Mouse (Mus musculus) limb, embryonic 12.5 days (tissue): ENCODE results near the gene Abtb1. TPM values are rescaled to one million over a fixed set of nuclear protein-coding genes. Genes with fewer than 3 reads are reported as not detected.

Experiments
- ATAC-seq: fragments of 200-750 bp; cut with Nextera tagmentation; 2 replicates; pipeline ENCODE4 v1.8.0; 2017; ENCODE audit warnings: low read depth, moderate TSS enrichment; ENCODE audit not compliant: insufficient number of reproducible peaks, insufficient read depth, low FRiP score, low TSS enrichment
- H3K27ac ChIP-seq: fragments of 300-500 bp; sonication (generic); 2 replicates; pipeline ENCODE4 v1.5.1; 2016; ENCODE audit warnings: mild to moderate bottlenecking, moderate library complexity
- H3K27me3 ChIP-seq: fragments of 300-500 bp; sonication (generic); 2 replicates; pipeline ENCODE4 v1.6.1; 2016; ENCODE audit warnings: mild to moderate bottlenecking, moderate library complexity
- H3K36me3 ChIP-seq: fragments of 300-500 bp; sonication (generic); 2 replicates; pipeline ENCODE4 v1.6.1; 2016; ENCODE audit warnings: mild to moderate bottlenecking, moderate library complexity
- H3K4me1 ChIP-seq: fragments of 300-500 bp; sonication (generic); replicated peaks from 2 replicates; pipeline ENCODE4 v1.6.1; 2016
- H3K4me2 ChIP-seq: fragments of 300-500 bp; sonication (generic); 2 replicates; pipeline ENCODE4 v1.6.1; 2016; ENCODE audit warnings: mild to moderate bottlenecking, moderate library complexity
- H3K4me3 ChIP-seq: fragments of 300-500 bp; sonication (generic); replicated peaks from 2 replicates; pipeline ENCODE4 v1.5.1; 2016; ENCODE audit warnings: mild to moderate bottlenecking
- H3K9ac ChIP-seq: fragments of 300-500 bp; sonication (generic); replicated peaks from 2 replicates; pipeline ENCODE4 v1.6.1; 2016; ENCODE audit warnings: mild to moderate bottlenecking, moderate library complexity
- H3K9me3 ChIP-seq: fragments of 300-500 bp; sonication (generic); 2 replicates; pipeline ENCODE4 v1.6.1; 2016; ENCODE audit warnings: mild to moderate bottlenecking, moderate library complexity
- WGBS: fragments of 180-500 bp; shearing (Covaris S2); methylation state at CpG from one replicate; pipeline ENCODE4 v1.1.7; 2016; 5-methylcytosine and 5-hydroxymethylcytosine counted together
- polyA plus RNA-seq: library from polyadenylated mRNA; unstranded; fragments of >200 nt; fragmentation: Nextera tagmentation; extraction: Ambion mirVana; gene quantifications from 2 replicates; pipeline ENCODE4 v1.2.1, GENCODE M21; 2016

The Abtb1 gene
- polyA plus RNA-seq, 1 experiment from 2014 or later = 24.6 TPM

GRCm38 (mm10) chr6:88839135-88839970 lies 2.4 kb downstream of the Abtb1 start:
- Histone ChIP-seq H3K4me1 (peaks cover 17% of the 10 kb centered on the region), H3K36me3 (peaks cover 41% of the 10 kb centered on the region), H3K27ac (no peak overlapping the region), H3K4me2 (no peak overlapping the region), H3K4me3 (no peak overlapping the region), H3K9ac (no peak overlapping the region), H3K9me3 (no peaks in the 10 kb centered on the region), H3K27me3 (no peaks in the 10 kb centered on the region)
- WGBS = 82% methylated on average over 26 of the region's 26 CpGs
- no peak for ATAC-seq

- no peak for ATAC-seq
- Histone ChIP-seq H3K4me3 (no peak overlapping the region), H3K4me1 (peaks cover 17% of the 10 kb centered on the region), H3K27me3 (no peaks in the 10 kb centered on the region), H3K4me2 (no peak overlapping the region), H3K9ac (no peak overlapping the region), H3K9me3 (no peaks in the 10 kb centered on the region), H3K27ac (no peak overlapping the region), H3K36me3 (peaks cover 41% of the 10 kb centered on the region)
- 87% methylated on average over 10 of the region's 10 CpGs for WGBS
Observed at GRCm38 (mm10) chr6:88838613-88839012, 3.2 kb downstream of the Abtb1 start.

- ATAC-seq = no peak
- no peaks in the 10 kb centered on the region for H3K27me3 ChIP-seq
- no peak overlapping the region for H3K9ac ChIP-seq
- WGBS = 88% methylated on average over 12 of the region's 12 CpGs
- H3K27ac ChIP-seq = no peak overlapping the region
- H3K9me3 ChIP-seq = no peaks in the 10 kb centered on the region
- peaks cover 41% of the 10 kb centered on the region for H3K36me3 ChIP-seq
- no peak overlapping the region for H3K4me2 ChIP-seq
- H3K4me1 ChIP-seq = peaks cover 11% of the 10 kb centered on the region
- H3K4me3 ChIP-seq = no peak overlapping the region
Observed at GRCm38 (mm10) chr6:88837999-88838398, 3.8 kb downstream of the Abtb1 start.

GRCm38 (mm10) chr6:88836178-88836819 lies 5.5 kb downstream of the Abtb1 start:
- Histone ChIP-seq H3K4me3 (no peak overlapping the region), H3K4me2 (no peak overlapping the region), H3K36me3 (peaks cover 41% of the 10 kb centered on the region), H3K27me3 (no peaks in the 10 kb centered on the region), H3K4me1 (peaks cover 8% of the 10 kb centered on the region), H3K27ac (no peak overlapping the region), H3K9me3 (no peaks in the 10 kb centered on the region), H3K9ac (no peak overlapping the region)
- no peak for ATAC-seq
- WGBS = 93% methylated on average over 28 of the region's 28 CpGs

GRCm38 (mm10) chr6:88835047-88835446 lies 6.7 kb downstream of the Abtb1 start:
- no peak overlapping the region for H3K27ac ChIP-seq
- H3K4me1 ChIP-seq = no peaks in the 10 kb centered on the region
- no peak overlapping the region for H3K4me3 ChIP-seq
- peaks cover 41% of the 10 kb centered on the region for H3K36me3 ChIP-seq
- H3K9me3 ChIP-seq = no peaks in the 10 kb centered on the region
- H3K4me2 ChIP-seq = no peak overlapping the region
- H3K27me3 ChIP-seq = no peaks in the 10 kb centered on the region
- H3K9ac ChIP-seq = no peak overlapping the region
- no peak for ATAC-seq
- 49% methylated on average over 5 of the region's 5 CpGs for whole genome bisulfite sequencing

DNA sequence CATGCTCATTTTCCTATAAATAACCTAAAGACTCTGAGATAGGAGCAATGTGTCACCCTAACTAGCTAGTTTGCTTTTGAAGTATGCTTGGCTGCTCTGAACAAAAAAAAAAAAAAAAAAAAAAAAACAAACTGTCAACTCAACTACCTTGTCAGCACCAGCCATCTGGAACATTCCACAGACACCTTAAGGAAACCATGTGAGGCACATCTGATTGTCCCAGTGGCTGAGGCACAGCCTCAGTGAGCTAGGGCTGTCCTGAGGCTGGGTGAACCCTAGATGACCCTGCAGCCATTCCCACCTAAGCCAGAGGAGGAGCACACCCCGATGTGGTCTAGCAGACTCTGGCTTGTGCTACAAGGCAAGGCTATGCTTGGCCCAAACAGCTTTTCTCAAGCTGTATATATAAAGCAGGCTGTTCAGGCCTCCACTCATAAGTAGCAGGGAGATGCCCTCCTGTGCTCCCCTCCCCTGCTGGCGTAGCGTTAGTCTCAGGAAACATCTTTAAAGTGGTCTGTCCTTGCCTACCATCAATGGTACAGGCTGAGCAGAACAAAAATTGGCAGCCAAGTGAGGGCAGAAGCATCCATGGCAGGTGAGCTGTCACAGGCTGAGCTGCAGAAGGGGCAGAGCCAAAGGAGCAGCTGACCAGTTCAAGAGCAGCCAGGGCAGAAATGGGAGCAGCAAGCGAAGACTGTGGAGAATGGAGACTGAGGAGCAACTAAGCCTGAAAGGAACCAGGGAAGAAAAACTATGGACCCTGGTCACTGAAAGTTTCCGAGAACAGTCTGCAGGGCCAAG lies 8.2 kb downstream of the Abtb1 start:
- Histone ChIP-seq H3K36me3 (peaks cover 30% of the 10 kb centered on the region), H3K27me3 (no peaks in the 10 kb centered on the region), H3K4me3 (no peak overlapping the region), H3K27ac (no peak overlapping the region), H3K4me1 (no peaks in the 10 kb centered on the region), H3K9me3 (no peaks in the 10 kb centered on the region), H3K9ac (no peak overlapping the region), H3K4me2 (no peak overlapping the region)
- WGBS = 84% methylated on average over 5 of the region's 5 CpGs
- no peak for ATAC-seq

DNA sequence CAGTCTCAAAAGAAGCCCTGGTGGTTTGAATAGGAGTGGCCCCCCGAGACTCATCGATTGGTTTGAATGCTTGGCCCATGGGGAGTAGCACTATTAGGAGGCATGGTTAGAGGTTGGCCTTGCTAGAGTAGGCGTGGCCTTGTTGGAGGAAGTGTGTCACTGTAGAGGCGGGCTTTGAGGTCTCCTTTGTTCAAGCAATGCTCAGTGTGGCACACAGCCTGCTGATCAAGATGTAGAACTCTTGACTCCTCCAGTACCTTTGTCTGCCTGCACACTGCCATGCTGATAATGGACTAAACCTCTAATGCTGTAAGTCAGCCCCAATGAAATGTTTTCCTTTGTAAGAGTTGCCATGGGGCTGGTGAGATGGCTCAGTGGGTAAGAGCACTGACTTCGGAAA lies 9.1 kb downstream of the Abtb1 start:
- ATAC-seq = no peak
- Histone ChIP-seq H3K9me3 (no peaks in the 10 kb centered on the region), H3K4me1 (no peaks in the 10 kb centered on the region), H3K4me2 (no peak overlapping the region), H3K9ac (no peak overlapping the region), H3K27me3 (no peaks in the 10 kb centered on the region), H3K4me3 (no peak overlapping the region), H3K27ac (no peak overlapping the region), H3K36me3 (peaks cover 22% of the 10 kb centered on the region)
- 79% methylated on average over 5 of the region's 5 CpGs for WGBS

- no peaks in the 10 kb centered on the region for H3K9me3 ChIP-seq
- no peak overlapping the region for H3K4me2 ChIP-seq
- H3K4me1 ChIP-seq = peaks cover 9% of the 10 kb centered on the region
- H3K27ac ChIP-seq = no peak overlapping the region
- H3K36me3 ChIP-seq = peaks cover 10% of the 10 kb centered on the region
- no peak overlapping the region for H3K9ac ChIP-seq
- ATAC-seq = no peak
- H3K4me3 ChIP-seq = no peak overlapping the region
- 27% methylated on average over 8 of the region's 8 CpGs for WGBS
- no peaks in the 10 kb centered on the region for H3K27me3 ChIP-seq
Observed at GRCm38 (mm10) chr6:88831456-88831855, 10.3 kb downstream of the Abtb1 start.

DNA sequence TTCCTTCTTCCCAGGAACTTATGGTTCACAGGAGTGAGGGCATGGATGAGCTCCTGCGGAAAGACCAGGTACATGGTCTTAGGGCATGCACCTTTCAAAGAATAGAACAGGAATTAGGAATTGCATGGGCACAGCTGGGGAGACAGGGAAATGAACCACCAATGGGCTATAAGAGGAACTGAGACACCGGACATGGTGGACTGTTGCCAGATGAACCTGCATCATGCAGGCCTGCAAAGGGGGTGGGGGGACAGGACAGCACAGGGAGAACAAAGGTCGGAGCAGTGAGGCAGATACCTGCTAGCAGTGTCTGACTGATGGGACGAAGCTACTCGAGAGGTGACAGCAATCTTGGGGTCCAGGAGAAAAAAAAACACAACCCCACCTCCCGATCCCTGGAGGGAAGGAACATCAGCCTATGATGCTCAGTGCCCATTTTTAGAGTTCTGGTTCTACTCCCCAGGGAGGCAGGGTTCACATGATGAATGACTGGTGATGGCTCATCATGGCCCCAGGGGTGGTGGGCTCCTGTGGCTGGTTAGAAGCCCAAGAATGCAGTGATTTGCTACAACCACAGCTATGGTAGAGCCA lies 11.6 kb downstream of the Abtb1 start:
- ATAC-seq = no peak
- Histone ChIP-seq H3K4me3 (no peak overlapping the region), H3K36me3 (no peaks in the 10 kb centered on the region), H3K9ac (no peak overlapping the region), H3K4me2 (no peak overlapping the region), H3K4me1 (peaks cover 13% of the 10 kb centered on the region), H3K27me3 (no peaks in the 10 kb centered on the region), H3K9me3 (no peaks in the 10 kb centered on the region), H3K27ac (no peak overlapping the region)
- WGBS = 87% methylated on average over 6 of the region's 6 CpGs

DNA sequence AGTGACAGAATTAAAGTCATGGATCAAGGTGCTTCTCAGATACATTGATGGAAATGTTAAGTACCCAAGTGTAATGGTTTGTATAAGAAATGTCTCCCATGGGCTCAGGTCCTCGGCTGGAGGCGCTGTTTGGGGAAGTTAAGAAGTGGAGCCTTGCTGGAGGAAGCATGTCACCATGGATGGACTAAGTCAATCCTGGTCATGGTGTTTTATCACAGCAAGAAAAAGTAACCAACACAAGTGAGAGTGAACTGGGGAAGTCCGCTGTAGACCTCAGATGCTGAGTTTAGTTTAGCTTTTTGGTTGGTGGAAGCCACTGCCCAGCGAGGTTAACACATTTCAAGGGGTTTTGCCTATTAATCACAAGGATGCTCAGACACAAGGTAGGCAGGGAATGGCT lies 12.2 kb downstream of the Abtb1 start:
- no peak overlapping the region for H3K4me2 ChIP-seq
- H3K27me3 ChIP-seq = 0 out of 2 replicates have a peak, but pooled peaks cover 3% of the 10 kb centered on the region
- no peak overlapping the region for H3K27ac ChIP-seq
- H3K4me1 ChIP-seq = peaks cover 13% of the 10 kb centered on the region
- no peak for ATAC-seq
- no peak overlapping the region for H3K4me3 ChIP-seq
- H3K9me3 ChIP-seq = no peaks in the 10 kb centered on the region
- WGBS = 85% methylated on average over 4 of the region's 4 CpGs
- no peaks in the 10 kb centered on the region for H3K36me3 ChIP-seq
- H3K9ac ChIP-seq = no peak overlapping the region
